Mouse (Mus musculus): ENCODE data around the gene Pdcl2. TPM values are rescaled to one million over a fixed set of nuclear protein-coding genes. Genes with fewer than 3 reads are reported as not detected.

Gene Pdcl2
- total RNA-seq (2014; rRNA removed) = not detected in 2 replicates
- polyA plus RNA-seq (2012; rRNA removed) = not detected in 2 replicates

GRCm38 (mm10) chr5:76330953-76331352, at the start of gene Pdcl2:
TSS of gene Pdcl2 (minus strand) at chr5:76331156.
- TF ChIP-seq CTCF (IDR thresholded peaks at IDR 0.05; ENCODE audit: low read depth, low read length) (no peak), POLR2A (IDR thresholded peaks at IDR 0.05; ENCODE audit: extremely low read depth, insufficient read depth, low read length) (no peak)
- H3K27me3 ChIP-seq (ENCODE audit: control insufficient read depth, insufficient read depth, low read length) = no peaks in the 10 kb centered on the region
- DNase-seq (ENCODE audit: extremely low read depth, low read depth, low spot score) = no peak
- H3K4me1 ChIP-seq (ENCODE audit: control insufficient read depth, insufficient read depth, low read length) = no peaks in the 10 kb centered on the region
- no peaks in the 10 kb centered on the region for H3K36me3 ChIP-seq (ENCODE audit: control insufficient read depth, insufficient read depth, low read length)
- WGBS = 89% methylated on average over 7 of the region's 7 CpGs
- H3K79me2 ChIP-seq (ENCODE audit: control insufficient read depth, insufficient read depth, low read length) = no peaks in the 10 kb centered on the region
- no peak within 1 kb of the TSS for H3K27ac ChIP-seq (replicated peaks; ENCODE audit: insufficient read depth, low read depth, low read length)
- H3K4me3 ChIP-seq (ENCODE audit: insufficient read depth, low read depth, low read length) = no peak within 1 kb of the TSS
- no peak within 1 kb of the TSS for H3K9ac ChIP-seq (ENCODE audit: low read depth, low read length)

GRCm38 (mm10) chr5:76379216-76379615, 48.3 kb upstream of the Pdcl2 start:
- no peak for TF ChIP-seq CTCF (IDR thresholded peaks at IDR 0.05; ENCODE audit: low read depth, low read length)
- no peak for TF ChIP-seq POLR2A (IDR thresholded peaks at IDR 0.05; ENCODE audit: extremely low read depth, insufficient read depth, low read length)
- Histone ChIP-seq H3K79me2 (ENCODE audit: control insufficient read depth, insufficient read depth, low read length) (no peaks in the 10 kb centered on the region), H3K4me3 (ENCODE audit: insufficient read depth, low read depth, low read length) (no peak overlapping the region), H3K27me3 (ENCODE audit: control insufficient read depth, insufficient read depth, low read length) (no peaks in the 10 kb centered on the region), H3K9ac (ENCODE audit: low read depth, low read length) (no peak overlapping the region), H3K36me3 (ENCODE audit: control insufficient read depth, insufficient read depth, low read length) (no peaks in the 10 kb centered on the region), H3K4me1 (ENCODE audit: control insufficient read depth, insufficient read depth, low read length) (no peaks in the 10 kb centered on the region), H3K27ac (replicated peaks; ENCODE audit: insufficient read depth, low read depth, low read length) (no peak overlapping the region)
- no peak for DNase-seq (ENCODE audit: extremely low read depth, low read depth, low spot score)
- WGBS = 47% methylated on average over 3 of the region's 3 CpGs

GRCm38 (mm10) chr5:76369215-76369840, 38.4 kb upstream of the Pdcl2 start:
- Histone ChIP-seq H3K36me3 (ENCODE audit: control insufficient read depth, insufficient read depth, low read length) (no peaks in the 10 kb centered on the region), H3K79me2 (ENCODE audit: control insufficient read depth, insufficient read depth, low read length) (no peaks in the 10 kb centered on the region), H3K9ac (ENCODE audit: low read depth, low read length) (no peak overlapping the region), H3K27me3 (ENCODE audit: control insufficient read depth, insufficient read depth, low read length) (no peaks in the 10 kb centered on the region), H3K4me1 (ENCODE audit: control insufficient read depth, insufficient read depth, low read length) (no peaks in the 10 kb centered on the region), H3K4me3 (ENCODE audit: insufficient read depth, low read depth, low read length) (no peak overlapping the region), H3K27ac (replicated peaks; ENCODE audit: insufficient read depth, low read depth, low read length) (no peak overlapping the region)
- WGBS = 73% methylated on average over 8 of the region's 8 CpGs
- no peak for DNase-seq (ENCODE audit: extremely low read depth, low read depth, low spot score)
- TF ChIP-seq POLR2A (IDR thresholded peaks at IDR 0.05; ENCODE audit: extremely low read depth, insufficient read depth, low read length) = no peak
- no peak for TF ChIP-seq CTCF (IDR thresholded peaks at IDR 0.05; ENCODE audit: low read depth, low read length)

- H3K27ac ChIP-seq (replicated peaks; ENCODE audit: insufficient read depth, low read depth, low read length) = no peak overlapping the region
- 40% methylated on average over 5 of the region's 5 CpGs for WGBS
- H3K27me3 ChIP-seq (ENCODE audit: control insufficient read depth, insufficient read depth, low read length) = peaks cover 5% of the 10 kb centered on the region; the same call in 1 of the 2 replicates
- no peaks in the 10 kb centered on the region for H3K79me2 ChIP-seq (ENCODE audit: control insufficient read depth, insufficient read depth, low read length)
- no peak overlapping the region for H3K4me3 ChIP-seq (ENCODE audit: insufficient read depth, low read depth, low read length)
- H3K9ac ChIP-seq (ENCODE audit: low read depth, low read length) = no peak overlapping the region
- H3K4me1 ChIP-seq (ENCODE audit: control insufficient read depth, insufficient read depth, low read length) = no peaks in the 10 kb centered on the region
- DNase-seq (ENCODE audit: extremely low read depth, low read depth, low spot score) = no peak
- TF ChIP-seq CTCF (IDR thresholded peaks at IDR 0.05; ENCODE audit: low read depth, low read length) (no peak), POLR2A (IDR thresholded peaks at IDR 0.05; ENCODE audit: extremely low read depth, insufficient read depth, low read length) (no peak)
- H3K36me3 ChIP-seq (ENCODE audit: control insufficient read depth, insufficient read depth, low read length) = no peaks in the 10 kb centered on the region
These were observed 34.5 kb upstream of the Pdcl2 start for GRCm38 (mm10) chr5:76365406-76365805.

- H3K79me2 ChIP-seq (ENCODE audit: control insufficient read depth, insufficient read depth, low read length) = no peaks in the 10 kb centered on the region
- H3K36me3 ChIP-seq (ENCODE audit: control insufficient read depth, insufficient read depth, low read length) = no peaks in the 10 kb centered on the region
- TF ChIP-seq CTCF (IDR thresholded peaks at IDR 0.05; ENCODE audit: low read depth, low read length) (no peak), POLR2A (IDR thresholded peaks at IDR 0.05; ENCODE audit: extremely low read depth, insufficient read depth, low read length) (no peak)
- DNase-seq (ENCODE audit: extremely low read depth, low read depth, low spot score) = no peak
- no peak within 1 kb of the TSS for H3K9ac ChIP-seq (ENCODE audit: low read depth, low read length)
- H3K27ac ChIP-seq (replicated peaks; ENCODE audit: insufficient read depth, low read depth, low read length) = no peak within 1 kb of the TSS
- no peaks in the 10 kb centered on the region for H3K4me1 ChIP-seq (ENCODE audit: control insufficient read depth, insufficient read depth, low read length)
- H3K27me3 ChIP-seq (ENCODE audit: control insufficient read depth, insufficient read depth, low read length) = peaks cover 5% of the 10 kb centered on the region; the same call in 1 of the 2 replicates
- WGBS = 6% methylated on average over 35 of the region's 35 CpGs
- no peak within 1 kb of the TSS for H3K4me3 ChIP-seq (ENCODE audit: insufficient read depth, low read depth, low read length)
These were observed 32.6 kb upstream of the Pdcl2 start, which contains the start of gene Nmu for GRCm38 (mm10) chr5:76363453-76364104. TSS of gene Nmu (minus strand) at chr5:76363788.

GRCm38 (mm10) chr5:76360786-76361185, 29.8 kb upstream of the Pdcl2 start:
- no peaks in the 10 kb centered on the region for H3K79me2 ChIP-seq (ENCODE audit: control insufficient read depth, insufficient read depth, low read length)
- H3K36me3 ChIP-seq (ENCODE audit: control insufficient read depth, insufficient read depth, low read length) = no peaks in the 10 kb centered on the region
- H3K4me1 ChIP-seq (ENCODE audit: control insufficient read depth, insufficient read depth, low read length) = no peaks in the 10 kb centered on the region
- no peak overlapping the region for H3K27ac ChIP-seq (replicated peaks; ENCODE audit: insufficient read depth, low read depth, low read length)
- no peak for DNase-seq (ENCODE audit: extremely low read depth, low read depth, low spot score)
- no peak overlapping the region for H3K4me3 ChIP-seq (ENCODE audit: insufficient read depth, low read depth, low read length)
- no peak overlapping the region for H3K9ac ChIP-seq (ENCODE audit: low read depth, low read length)
- peaks cover 5% of the 10 kb centered on the region; the same call in 1 of the 2 replicates for H3K27me3 ChIP-seq (ENCODE audit: control insufficient read depth, insufficient read depth, low read length)
- no peak for TF ChIP-seq POLR2A (IDR thresholded peaks at IDR 0.05; ENCODE audit: extremely low read depth, insufficient read depth, low read length)
- TF ChIP-seq CTCF (IDR thresholded peaks at IDR 0.05; ENCODE audit: low read depth, low read length) = no peak
- WGBS = 84% methylated on average over 4 of the region's 4 CpGs
